Mouse (Mus musculus): ENCODE data around the gene Kif1b. TPM values are rescaled to one million over a fixed set of nuclear protein-coding genes. Genes with fewer than 3 reads are reported as not detected.
"Not testable (repeated sequence)": the region's sequence is repeated elsewhere in the genome, so short reads cannot be mapped to it uniquely, and the experiment has no call there.

Kif1b gene
- total and polyA plus RNA-seq, 2 experiments from 2014 or later = 215 to 425 TPM

GRCm38 (mm10) chr4:149237011-149237410, 70.5 kb downstream of the Kif1b start:
- Histone ChIP-seq H3K4me1 (ENCODE audit: insufficient read depth, low read length) (no peaks in the 10 kb centered on the region), H3K9me3 (ENCODE audit: low read length) (no peaks in the 10 kb centered on the region), H3K4me3 (ENCODE audit: low read depth, low read length) (no peak overlapping the region), H3K27me3 (ENCODE audit: insufficient read depth, low read length) (no peaks in the 10 kb centered on the region), H3K4me2 (ENCODE audit: low read depth, low read length, poor library complexity, severe bottlenecking) (no peak overlapping the region), H3K27ac (ENCODE audit: low read depth, low read length) (no peak overlapping the region), H3K9ac (replicated peaks; ENCODE audit: low read length, poor library complexity, severe bottlenecking) (no peak overlapping the region), H3K36me3 (ENCODE audit: insufficient read depth, low read length) (peaks cover 18% of the 10 kb centered on the region; the same call in 1 of the 2 replicates)
- TF ChIP-seq CTCF (IDR thresholded peaks at IDR 0.05) = no peak
- no peak for ATAC-seq (ENCODE audit: low FRiP score)
- 94% methylated on average over 15 of the region's 15 CpGs for WGBS
- no peak for DNase-seq (ENCODE audit: low spot score)

- ATAC-seq (ENCODE audit: low FRiP score) (no peak), DNase-seq (ENCODE audit: low spot score) (no peak)
- Histone ChIP-seq H3K9ac (replicated peaks; ENCODE audit: low read length, poor library complexity, severe bottlenecking) (no peak overlapping the region), H3K36me3 (ENCODE audit: insufficient read depth, low read length) (peaks cover 25% of the 10 kb centered on the region; the same call in 1 of the 2 replicates), H3K4me2 (ENCODE audit: low read depth, low read length, poor library complexity, severe bottlenecking) (no peak overlapping the region), H3K4me1 (ENCODE audit: insufficient read depth, low read length) (no peaks in the 10 kb centered on the region), H3K4me3 (ENCODE audit: low read depth, low read length) (no peak overlapping the region), H3K27me3 (ENCODE audit: insufficient read depth, low read length) (no peaks in the 10 kb centered on the region), H3K9me3 (ENCODE audit: low read length) (no peaks in the 10 kb centered on the region), H3K27ac (ENCODE audit: low read depth, low read length) (no peak overlapping the region)
- no peak for TF ChIP-seq CTCF (IDR thresholded peaks at IDR 0.05)
- WGBS = 39% methylated on average over 9 of the region's 9 CpGs
Measured at GRCm38 (mm10) chr4:149233938-149234337, 73.6 kb downstream of the Kif1b start.

GRCm38 (mm10) chr4:149228682-149229081, 78.8 kb downstream of the Kif1b start:
- not testable (repeated sequence) for H3K27me3 ChIP-seq (ENCODE audit: insufficient read depth, low read length); H3K9me3 ChIP-seq (ENCODE audit: low read length); H3K4me3 ChIP-seq (ENCODE audit: low read depth, low read length); H3K4me2 ChIP-seq (ENCODE audit: low read depth, low read length, poor library complexity, severe bottlenecking); H3K9ac ChIP-seq (replicated peaks; ENCODE audit: low read length, poor library complexity, severe bottlenecking); H3K27ac ChIP-seq (ENCODE audit: low read depth, low read length); H3K4me1 ChIP-seq (ENCODE audit: insufficient read depth, low read length); DNase-seq (ENCODE audit: low spot score); ATAC-seq (ENCODE audit: low FRiP score)
- 88% methylated on average over 3 of the region's 3 CpGs for WGBS
- peaks cover 34% of the 10 kb centered on the region for H3K36me3 ChIP-seq (ENCODE audit: insufficient read depth, low read length)
- TF ChIP-seq CTCF (IDR thresholded peaks at IDR 0.05) = 0 out of 2 replicates have a peak, but pooled peaks have one; percentile 31

- Histone ChIP-seq H3K4me1 (ENCODE audit: insufficient read depth, low read length) (no peaks in the 10 kb centered on the region), H3K9me3 (ENCODE audit: low read length) (no peaks in the 10 kb centered on the region), H3K4me2 (ENCODE audit: low read depth, low read length, poor library complexity, severe bottlenecking) (no peak overlapping the region), H3K4me3 (ENCODE audit: low read depth, low read length) (no peak overlapping the region), H3K27ac (ENCODE audit: low read depth, low read length) (no peak overlapping the region), H3K9ac (replicated peaks; ENCODE audit: low read length, poor library complexity, severe bottlenecking) (no peak overlapping the region), H3K36me3 (ENCODE audit: insufficient read depth, low read length) (peaks cover 38% of the 10 kb centered on the region), H3K27me3 (ENCODE audit: insufficient read depth, low read length) (no peaks in the 10 kb centered on the region)
- 96% methylated on average over 3 of the region's 3 CpGs for WGBS
- ATAC-seq (ENCODE audit: low FRiP score) (no peak), DNase-seq (ENCODE audit: low spot score) (no peak)
- no peak for TF ChIP-seq CTCF (IDR thresholded peaks at IDR 0.05)
Measured at GRCm38 (mm10) chr4:149228256-149228655, 79.2 kb downstream of the Kif1b start.

GRCm38 (mm10) chr4:149226311-149226710, 81.2 kb downstream of the Kif1b start:
- Histone ChIP-seq H3K36me3 (ENCODE audit: insufficient read depth, low read length) (peaks cover 56% of the 10 kb centered on the region), H3K4me3 (ENCODE audit: low read depth, low read length) (no peak overlapping the region), H3K9me3 (ENCODE audit: low read length) (no peaks in the 10 kb centered on the region), H3K27ac (ENCODE audit: low read depth, low read length) (no peak overlapping the region), H3K9ac (replicated peaks; ENCODE audit: low read length, poor library complexity, severe bottlenecking) (no peak overlapping the region), H3K27me3 (ENCODE audit: insufficient read depth, low read length) (no peaks in the 10 kb centered on the region), H3K4me2 (ENCODE audit: low read depth, low read length, poor library complexity, severe bottlenecking) (no peak overlapping the region), H3K4me1 (ENCODE audit: insufficient read depth, low read length) (no peaks in the 10 kb centered on the region)
- ATAC-seq (ENCODE audit: low FRiP score) (no peak), DNase-seq (ENCODE audit: low spot score) (no peak)
- 72% methylated on average over 3 of the region's 3 CpGs for WGBS
- no peak for TF ChIP-seq CTCF (IDR thresholded peaks at IDR 0.05)

GRCm38 (mm10) chr4:149223453-149223852, 84.0 kb downstream of the Kif1b start:
- Histone ChIP-seq H3K4me3 (ENCODE audit: low read depth, low read length) (no peak overlapping the region), H3K9ac (replicated peaks; ENCODE audit: low read length, poor library complexity, severe bottlenecking) (no peak overlapping the region), H3K9me3 (ENCODE audit: low read length) (no peaks in the 10 kb centered on the region), H3K27ac (ENCODE audit: low read depth, low read length) (no peak overlapping the region), H3K36me3 (ENCODE audit: insufficient read depth, low read length) (peaks cover 62% of the 10 kb centered on the region), H3K4me2 (ENCODE audit: low read depth, low read length, poor library complexity, severe bottlenecking) (no peak overlapping the region), H3K27me3 (ENCODE audit: insufficient read depth, low read length) (no peaks in the 10 kb centered on the region), H3K4me1 (ENCODE audit: insufficient read depth, low read length) (no peaks in the 10 kb centered on the region)
- WGBS = 95% methylated on average over 3 of the region's 3 CpGs
- TF ChIP-seq CTCF (IDR thresholded peaks at IDR 0.05) = peak; percentile 41
- ATAC-seq (ENCODE audit: low FRiP score) = no peak
- DNase-seq (ENCODE audit: low spot score) = no peak

All from midbrain, postnatal 0 days (tissue).